Mouse (Mus musculus) heart, adult 2 months (tissue): ENCODE results near the gene Akap2.

Experiments
- CTCF ChIP-seq: fragments of 200-600 bp; IDR thresholded peaks from 2 replicates; pipeline ENCODE4 v1.8.1; 2022; ENCODE audit warnings: antibody characterized with exemption, mild to moderate bottlenecking, moderate library complexity
- POLR2A ChIP-seq: fragments of 200-500 bp; IDR thresholded peaks from 2 replicates; pipeline ENCODE4 v1.6.1; 2011; ENCODE audit warnings: mild to moderate bottlenecking, low read depth, low read length, control low read depth; ENCODE audit not compliant: insufficient read depth

DNA sequence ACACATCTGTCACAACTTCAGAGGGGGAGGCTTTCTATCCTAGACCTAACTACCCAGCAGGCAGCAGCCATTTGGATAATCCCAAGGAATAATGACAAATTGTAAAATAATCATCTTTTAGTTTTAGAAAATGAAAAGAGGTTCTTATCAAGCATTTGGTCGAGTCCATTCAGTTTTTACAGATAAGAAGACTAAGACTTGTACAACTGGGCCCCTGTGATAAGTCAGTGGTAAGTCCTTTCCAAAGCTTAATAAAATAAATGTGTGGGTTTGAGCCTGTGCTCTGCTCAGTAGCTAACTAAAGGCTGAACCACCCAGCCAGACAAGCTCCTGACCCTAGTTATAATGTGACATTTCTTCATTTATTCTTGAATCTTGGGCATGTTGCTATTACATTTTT is 81.8 kb downstream of the Akap2 start:
- TF ChIP-seq CTCF (no peak), POLR2A (no peak)
